Mouse (Mus musculus) liver, adult 2 months (tissue): ENCODE results near the gene Cntrob.

Source experiments
- CTCF ChIP-seq: fragments of 200-500 bp; IDR thresholded peaks from 2 replicates; pipeline ENCODE4 v1.5.1; 2011; ENCODE audit warnings: low read depth, low read length, control low read depth
- POLR2A ChIP-seq: fragments of 200-500 bp; IDR thresholded peaks from 2 replicates; pipeline ENCODE4 v1.6.1; 2011; ENCODE audit warnings: low read length, control low read depth; ENCODE audit not compliant: insufficient read depth; ENCODE audit errors: extremely low read depth

GRCm38 (mm10) chr11:69365722-69366121 lies 42.1 kb upstream of the Cntrob start:
- TF ChIP-seq POLR2A (no peak), CTCF (no peak)
